17 mouse cellular contexts compared by ENCODE assay signal in genomic region chr16:84916772-84917171, GRCm38 (mm10).
DNase-seq lines count a peak whose midpoint lies in the region; ATAC-seq lines count a peak whose summit lies in the region.
"Had no signal": no experiment of that assay in that cellular context is flagged by ENCODE, and none has a peak within 500 bp of the region (broad histone marks: within the 10 kb centered on the region; RNA-seq: fewer than 3 reads in every experiment).

No protein-coding gene starts in this region.

- no peak for DNase-seq in hindbrain, embryonic 10.5 days (ENCODE audit: low spot score)
- no peak for DNase-seq in neural tube, embryonic 10.5 days (ENCODE audit: extremely low spot score, low spot score)
- DNase-seq in forebrain, embryonic 14.5 days (ENCODE audit: low spot score): peak; percentile 73
- DNase-seq in retina, postnatal 1 day: peak; percentile 31
- no peak for DNase-seq in heart, embryonic 10.5 days (ENCODE audit: low spot score)
- no peak for DNase-seq in urinary bladder, postnatal 4 days (ENCODE audit: low spot score in 2 of 2)
- DNase-seq: adrenal gland, postnatal 14 days; cerebellum, postnatal 36 days; heart, postnatal 4 days; kidney, adult 2 months; lung, adult 18-20 months; right cerebral cortex, postnatal 14 days; thymus, postnatal 14 days had no signal

- peaks cover 3% of the 10 kb centered on the region for H3K4me1 ChIP-seq in hindbrain, embryonic 16.5 days (ENCODE audit: control insufficient read depth, insufficient read depth, low read depth, low read length)
- peaks cover 12% of the 10 kb centered on the region; the same call in 1 of the 2 replicates for H3K4me1 ChIP-seq in hindbrain, embryonic 10.5 days (replicated peaks)
- peaks cover 6% of the 10 kb centered on the region; the same call in 1 of the 2 replicates for H3K4me1 ChIP-seq in neural tube, embryonic 15.5 days
- H3K4me1 ChIP-seq in forebrain, embryonic 14.5 days (ENCODE audit: control insufficient read depth, insufficient read depth, low read length): no peaks in the 10 kb centered on the region; the same call in 1 of the 2 replicates
- H3K4me1 ChIP-seq in heart, embryonic 10.5 days: no peaks in the 10 kb centered on the region

- H3K9me3 ChIP-seq in hindbrain, embryonic 16.5 days (ENCODE audit: control insufficient read depth, low read length): no peaks in the 10 kb centered on the region
- H3K9me3 ChIP-seq in hindbrain, embryonic 10.5 days: no peaks in the 10 kb centered on the region
- no peaks in the 10 kb centered on the region for H3K9me3 ChIP-seq in neural tube, embryonic 15.5 days (replicated peaks)
- no peaks in the 10 kb centered on the region for H3K9me3 ChIP-seq in forebrain, embryonic 14.5 days (replicated peaks; ENCODE audit: control insufficient read depth, low read length)
- no peaks in the 10 kb centered on the region for H3K9me3 ChIP-seq in heart, embryonic 10.5 days

- H3K27me3 ChIP-seq in hindbrain, embryonic 16.5 days (replicated peaks; ENCODE audit: control insufficient read depth, insufficient read depth, low read length): no peaks in the 10 kb centered on the region
- no peaks in the 10 kb centered on the region for H3K27me3 ChIP-seq in hindbrain, embryonic 10.5 days (ENCODE audit: insufficient read depth, poor library complexity, severe bottlenecking)
- H3K27me3 ChIP-seq in neural tube, embryonic 15.5 days (replicated peaks): no peaks in the 10 kb centered on the region
- H3K27me3 ChIP-seq in forebrain, embryonic 14.5 days (replicated peaks; ENCODE audit: control insufficient read depth, insufficient read depth, low read length): no peaks in the 10 kb centered on the region
- H3K27me3 ChIP-seq in heart, embryonic 10.5 days (ENCODE audit: insufficient read depth, poor library complexity, severe bottlenecking): no peaks in the 10 kb centered on the region

- H3K4me2 ChIP-seq in hindbrain, embryonic 16.5 days (ENCODE audit: low read length): 0 out of 2 replicates have a peak overlapping the region, but pooled peaks have one; percentile 13
- H3K4me2 ChIP-seq in neural tube, embryonic 15.5 days: no peak overlapping the region
- H3K4me2 ChIP-seq in forebrain, embryonic 14.5 days (ENCODE audit: low read length): no peak overlapping the region
- H3K4me2 ChIP-seq: heart, embryonic 11.5 days had no signal

- WGBS in hindbrain, embryonic 16.5 days: 31% methylated on average over 3 of the region's 3 CpGs
- 62% methylated on average over 3 of the region's 3 CpGs for WGBS in hindbrain, embryonic 10.5 days
- WGBS in neural tube, embryonic 15.5 days: 42% methylated on average over 3 of the region's 3 CpGs
- 29% methylated on average over 3 of the region's 3 CpGs for WGBS in forebrain, embryonic 14.5 days
- WGBS in heart, embryonic 10.5 days: 75% methylated on average over 3 of the region's 3 CpGs

- H3K4me3 ChIP-seq in hindbrain, embryonic 16.5 days (ENCODE audit: low read length): no peak overlapping the region
- no peak overlapping the region for H3K4me3 ChIP-seq in hindbrain, embryonic 10.5 days
- no peak overlapping the region for H3K4me3 ChIP-seq in neural tube, embryonic 15.5 days (replicated peaks)
- no peak overlapping the region for H3K4me3 ChIP-seq in forebrain, embryonic 14.5 days (ENCODE audit: low read depth, low read length)
- no peak overlapping the region for H3K4me3 ChIP-seq in heart, embryonic 10.5 days

- peak; percentile 91 for ATAC-seq in hindbrain, embryonic 16.5 days
- 0 out of 2 replicates have a peak, but pooled peaks have one; percentile 57 for ATAC-seq in neural tube, embryonic 15.5 days (ENCODE audit: low FRiP score)
- peak; percentile 66; the same call in 1 of the 2 replicates for ATAC-seq in forebrain, embryonic 14.5 days

- H3K9ac ChIP-seq in hindbrain, embryonic 16.5 days (ENCODE audit: low read depth, low read length): no peak overlapping the region
- H3K9ac ChIP-seq in neural tube, embryonic 15.5 days (replicated peaks): no peak overlapping the region
- no peak overlapping the region for H3K9ac ChIP-seq in forebrain, embryonic 14.5 days (ENCODE audit: low read length)

- no peak overlapping the region for H3K27ac ChIP-seq in hindbrain, embryonic 16.5 days (ENCODE audit: low read depth, low read length)
- no peak overlapping the region for H3K27ac ChIP-seq in hindbrain, embryonic 10.5 days
- H3K27ac ChIP-seq in neural tube, embryonic 15.5 days (replicated peaks): no peak overlapping the region
- H3K27ac ChIP-seq in forebrain, embryonic 14.5 days (ENCODE audit: low read depth, low read length): no peak overlapping the region
- H3K27ac ChIP-seq in heart, embryonic 10.5 days: no peak overlapping the region
- H3K27ac ChIP-seq: macrophage had no signal

- H3K36me3 ChIP-seq in hindbrain, embryonic 16.5 days (ENCODE audit: control insufficient read depth, insufficient read depth, low read length): no peaks in the 10 kb centered on the region
- no peaks in the 10 kb centered on the region for H3K36me3 ChIP-seq in hindbrain, embryonic 10.5 days
- no peaks in the 10 kb centered on the region for H3K36me3 ChIP-seq in neural tube, embryonic 15.5 days
- H3K36me3 ChIP-seq in forebrain, embryonic 14.5 days (ENCODE audit: control insufficient read depth, insufficient read depth, low read length): no peaks in the 10 kb centered on the region
- no peaks in the 10 kb centered on the region for H3K36me3 ChIP-seq in heart, embryonic 10.5 days

Comparison
In these comparisons a context has a peak if more than half of its experiments do, and no peak if none do; other contexts are left out.
1. DNase-seq: peak in forebrain, embryonic 14.5 days (single experiment) and retina, postnatal 1 day (single experiment); none in hindbrain, embryonic 10.5 days (single experiment), neural tube, embryonic 10.5 days (single experiment), heart, embryonic 10.5 days (single experiment) and urinary bladder, postnatal 4 days (0 of 2).
2. Peak in every context shown above with its lines, with median percentiles within 50 percentile points of each other: ATAC-seq.